Mouse (Mus musculus) MEL-GATA-1-ER (cell line): ENCODE results near the gene Rfc2.

ENCODE experiments used
- DNase-seq: peaks from one replicate; pipeline ENCODE4 v3.0.0-alpha.2; 2012; ENCODE audit warnings: low read depth; ENCODE audit errors: extremely low read depth

Gene Rfc2

DNA sequence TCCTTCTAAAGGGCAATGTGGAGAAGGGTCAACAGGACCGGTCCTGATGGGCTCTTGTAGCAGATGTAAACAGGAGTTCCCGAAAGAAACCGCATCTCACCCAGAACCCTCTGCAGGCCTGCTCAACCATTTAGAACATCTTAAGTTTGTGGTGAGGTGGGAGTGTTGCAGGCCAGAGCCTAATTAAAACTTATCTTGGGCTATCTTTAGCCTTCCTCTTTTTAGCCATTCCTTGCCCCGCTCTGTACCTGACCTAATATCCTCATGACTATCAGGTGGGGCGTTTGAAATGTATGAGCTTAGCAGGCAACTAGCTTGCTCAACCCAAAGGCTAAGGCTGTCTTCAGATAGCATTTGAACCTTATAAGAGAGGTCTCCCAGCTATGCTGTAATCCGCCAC is 15.5 kb upstream of the Rfc2 start:
- DNase-seq, result no peak

DNA sequence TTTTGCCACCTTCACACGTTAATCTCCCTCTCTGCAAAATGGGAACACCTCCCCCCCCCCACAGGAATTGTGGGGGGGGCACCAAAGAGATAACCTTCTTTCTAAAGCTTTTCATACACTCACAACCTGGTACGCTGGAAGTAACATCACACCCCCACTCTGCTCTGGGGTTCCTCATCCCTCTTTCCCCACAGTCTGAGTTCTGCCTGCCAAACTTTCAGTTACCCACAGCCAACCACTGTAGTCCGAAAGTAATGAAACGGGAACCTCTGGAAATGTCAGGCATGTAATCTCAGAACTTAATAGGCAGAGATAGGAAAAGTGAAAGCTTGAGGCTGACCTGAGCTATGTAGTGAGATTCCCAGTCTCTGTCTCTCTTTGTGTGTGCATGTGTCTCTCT is 13.7 kb upstream of the Rfc2 start:
- DNase-seq, result no peak

DNA sequence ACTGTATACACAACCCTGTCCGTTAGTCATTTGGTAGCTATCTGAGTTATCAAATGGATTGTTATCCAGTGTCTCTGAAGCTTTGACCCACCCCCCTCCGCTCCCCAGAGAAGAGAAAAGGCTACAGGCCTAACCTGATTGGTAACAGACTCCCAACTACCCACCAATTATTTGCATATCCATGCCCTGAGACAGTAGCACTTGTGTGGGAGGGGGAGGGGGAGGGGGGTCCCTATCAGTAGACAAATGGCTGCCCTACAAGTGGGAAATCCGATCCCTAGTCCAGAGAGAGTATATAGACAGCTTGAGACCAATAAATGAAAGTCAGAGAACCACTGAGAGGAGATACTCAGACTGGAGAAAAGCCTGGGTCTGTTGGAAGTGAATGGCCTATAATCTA is 13.1 kb upstream of the Rfc2 start:
- no peak for DNase-seq

DNA sequence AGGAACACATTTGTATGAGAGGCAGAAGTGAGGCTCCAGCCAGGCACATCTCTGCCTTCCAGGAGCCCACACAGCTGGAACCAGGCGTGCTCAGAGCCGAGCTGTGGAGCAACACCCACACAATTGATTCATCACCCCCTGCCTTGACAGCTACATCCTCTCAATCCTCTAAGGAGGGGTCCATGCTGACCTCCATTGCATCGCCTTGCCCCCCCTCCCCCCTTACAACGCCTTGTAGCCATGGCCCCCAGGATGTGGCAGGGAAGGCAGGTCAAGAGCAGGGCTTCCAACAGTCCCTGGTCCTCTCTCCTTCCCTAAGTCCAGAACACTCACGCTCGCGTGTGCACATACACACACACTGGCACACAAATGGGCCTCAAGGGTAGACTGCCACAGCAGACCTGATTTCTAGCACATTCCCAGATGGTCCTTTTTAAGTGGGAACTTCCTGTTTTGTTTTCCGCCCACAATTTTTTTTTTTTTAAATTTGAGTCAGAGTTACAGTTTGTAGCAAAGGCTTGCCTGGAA is 12.1 kb upstream of the Rfc2 start:
- no peak for DNase-seq

DNA sequence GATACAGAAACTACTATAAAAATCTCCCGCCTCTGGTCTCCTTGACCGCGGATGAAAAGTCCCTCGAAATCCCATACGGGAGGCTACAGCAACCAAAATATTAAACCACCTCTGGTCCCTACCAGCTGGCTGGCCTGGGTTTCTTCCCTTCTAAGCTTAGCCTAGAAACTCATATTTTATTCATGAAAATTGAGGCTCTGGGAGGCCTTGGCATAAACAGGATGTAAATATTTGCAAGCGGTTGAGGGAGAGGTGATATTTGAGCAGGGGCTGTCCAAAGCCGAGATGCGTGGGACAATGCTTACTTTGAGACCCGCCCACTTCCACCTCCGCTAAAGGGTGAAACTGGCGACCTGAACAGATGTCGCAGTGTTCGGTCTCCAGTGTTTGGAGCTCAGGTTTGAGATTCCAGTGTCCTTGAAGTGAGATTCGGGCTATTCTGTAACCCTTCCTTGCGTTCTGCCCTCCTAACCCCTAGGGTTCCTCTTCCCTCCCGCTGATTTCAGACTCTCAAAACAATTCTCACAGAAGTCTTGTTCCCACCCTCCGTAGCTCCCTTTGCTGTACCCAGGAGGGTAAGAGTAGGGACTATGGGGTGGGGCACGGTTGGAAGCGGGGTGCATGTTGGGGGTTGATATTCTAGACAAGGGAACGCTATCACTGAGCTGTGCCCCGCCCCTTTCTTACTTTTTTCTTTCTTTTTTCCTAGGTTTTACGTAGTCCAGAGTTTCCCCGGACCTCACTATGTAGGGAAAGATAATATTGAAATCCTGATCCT is 9.2 kb upstream of the Rfc2 start:
- DNase-seq, result peak; percentile 72

DNA sequence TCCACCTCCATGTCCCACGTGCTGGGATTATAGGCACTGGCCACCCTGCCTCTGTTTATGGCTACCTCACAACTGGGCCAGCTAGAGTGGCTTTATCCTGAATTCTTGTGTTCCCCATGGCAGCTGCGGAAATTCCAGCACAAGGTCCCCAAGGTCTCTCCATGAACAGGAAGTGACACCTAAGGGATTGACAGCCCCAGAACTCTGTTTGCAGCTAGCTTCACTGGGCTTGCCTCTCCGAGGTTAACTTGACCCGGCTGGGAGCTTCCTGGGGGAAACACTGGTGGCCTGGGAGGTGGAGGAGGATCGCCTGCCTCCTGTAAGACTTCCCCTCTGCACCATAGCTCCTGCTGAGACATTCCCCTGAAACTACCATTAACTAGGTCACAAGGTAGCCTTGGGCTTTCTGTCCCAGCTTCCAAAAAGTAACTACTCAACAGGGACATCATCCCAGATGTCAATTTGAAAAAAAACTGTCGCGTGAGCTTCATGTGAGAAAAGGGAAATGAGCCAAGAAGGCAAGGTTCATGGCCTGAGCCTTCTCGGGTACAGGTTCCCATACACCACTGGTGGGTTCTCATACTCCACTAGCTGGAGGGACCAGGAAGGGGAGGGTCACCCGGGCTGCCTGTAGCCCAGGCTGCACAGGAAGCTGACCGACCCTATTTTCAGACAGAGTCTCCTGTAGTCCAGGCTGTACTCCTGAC is 8.5 kb upstream of the Rfc2 start:
- no peak for DNase-seq

DNA sequence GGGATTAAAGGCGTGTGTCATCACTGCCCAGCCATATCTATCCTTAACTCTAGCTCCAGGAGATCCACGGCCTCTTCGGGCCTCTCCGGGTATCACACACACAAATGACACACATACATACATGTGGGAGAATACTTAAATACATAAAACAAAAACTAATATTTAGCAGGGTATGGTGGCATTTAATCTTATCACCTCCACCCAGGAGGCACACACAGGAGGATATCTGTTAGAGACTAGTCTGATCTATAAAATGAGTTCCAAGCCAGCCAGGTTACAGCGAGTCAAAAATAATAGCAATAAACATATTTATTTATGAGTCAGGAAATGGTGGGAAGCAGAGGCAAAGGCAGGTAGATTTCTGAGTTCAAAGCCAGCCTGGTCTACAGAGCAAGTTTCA is 5.3 kb upstream of the Rfc2 start:
- DNase-seq, result no peak

DNA sequence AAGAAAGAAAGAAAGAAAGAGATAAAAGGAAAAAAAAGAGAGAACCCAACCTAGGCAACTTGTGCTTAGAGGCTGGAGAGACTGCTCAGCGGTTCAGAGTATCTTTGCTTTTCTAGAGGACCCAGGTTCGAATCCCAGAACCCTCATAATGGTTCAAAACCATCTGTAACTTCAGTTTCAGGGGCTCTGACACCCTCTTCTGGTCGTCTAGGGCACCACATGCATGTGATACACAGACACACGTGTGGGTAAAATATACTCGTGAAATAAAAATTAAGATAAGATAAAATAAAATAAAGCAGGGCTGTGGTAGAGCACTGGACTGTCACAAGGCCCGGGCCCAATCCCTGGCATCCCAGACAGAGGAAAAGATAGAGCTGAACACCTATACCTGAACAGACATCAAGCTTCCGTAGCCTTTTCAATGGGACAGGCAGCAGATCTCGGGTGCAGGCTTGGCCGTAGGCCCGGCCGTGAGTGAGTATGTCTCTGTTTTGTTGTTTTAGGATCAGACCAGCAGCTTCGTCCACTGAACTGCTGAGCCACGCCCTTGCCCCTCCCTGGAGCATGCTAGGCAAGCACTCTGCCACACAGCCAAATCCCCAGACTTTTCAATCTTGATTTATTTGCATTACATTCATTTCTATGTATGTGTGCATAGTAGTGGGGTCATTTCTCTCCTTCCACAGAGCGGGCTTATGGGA is 4.5 kb upstream of the Rfc2 start:
- no peak for DNase-seq

DNA sequence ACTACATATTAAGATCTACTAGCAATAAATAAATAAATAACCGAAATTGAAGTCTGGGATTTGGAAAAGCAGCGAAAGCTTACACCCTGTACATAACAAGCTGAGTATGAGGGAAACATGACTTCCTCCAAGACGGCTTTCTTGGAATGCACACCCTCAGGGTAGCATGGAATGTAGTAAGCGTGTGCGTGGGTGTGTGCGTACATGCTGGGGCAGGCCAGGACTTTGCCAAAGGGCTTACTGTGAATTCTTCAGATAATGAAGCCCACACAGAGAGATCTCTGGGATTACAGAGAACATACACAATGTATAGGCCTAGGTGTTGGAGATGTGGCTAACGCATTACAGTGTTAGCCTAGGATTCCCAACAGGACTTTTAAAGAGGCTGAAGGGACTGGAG is 3.6 kb upstream of the Rfc2 start:
- no peak for DNase-seq

DNA sequence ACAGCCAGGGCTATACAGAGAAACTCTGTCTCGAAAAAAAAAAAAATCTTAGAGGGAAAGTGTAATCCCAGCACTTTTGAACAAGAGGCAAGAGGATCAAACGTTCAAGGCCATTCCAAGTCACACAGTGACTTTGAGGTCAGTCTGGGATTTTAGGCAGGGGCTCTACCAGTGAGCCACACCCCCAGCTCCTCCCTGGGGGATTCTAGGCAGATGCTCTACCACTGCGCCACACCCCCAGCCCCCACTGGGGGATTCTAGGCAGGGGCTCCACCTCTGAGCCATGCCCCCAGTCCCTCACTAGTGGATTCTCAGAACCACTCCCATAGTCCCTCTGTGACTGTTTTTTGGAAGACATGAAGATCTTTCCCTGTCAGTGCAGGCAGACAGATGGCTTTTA is 2.0 kb upstream of the Rfc2 start:
- DNase-seq, result no peak

DNA sequence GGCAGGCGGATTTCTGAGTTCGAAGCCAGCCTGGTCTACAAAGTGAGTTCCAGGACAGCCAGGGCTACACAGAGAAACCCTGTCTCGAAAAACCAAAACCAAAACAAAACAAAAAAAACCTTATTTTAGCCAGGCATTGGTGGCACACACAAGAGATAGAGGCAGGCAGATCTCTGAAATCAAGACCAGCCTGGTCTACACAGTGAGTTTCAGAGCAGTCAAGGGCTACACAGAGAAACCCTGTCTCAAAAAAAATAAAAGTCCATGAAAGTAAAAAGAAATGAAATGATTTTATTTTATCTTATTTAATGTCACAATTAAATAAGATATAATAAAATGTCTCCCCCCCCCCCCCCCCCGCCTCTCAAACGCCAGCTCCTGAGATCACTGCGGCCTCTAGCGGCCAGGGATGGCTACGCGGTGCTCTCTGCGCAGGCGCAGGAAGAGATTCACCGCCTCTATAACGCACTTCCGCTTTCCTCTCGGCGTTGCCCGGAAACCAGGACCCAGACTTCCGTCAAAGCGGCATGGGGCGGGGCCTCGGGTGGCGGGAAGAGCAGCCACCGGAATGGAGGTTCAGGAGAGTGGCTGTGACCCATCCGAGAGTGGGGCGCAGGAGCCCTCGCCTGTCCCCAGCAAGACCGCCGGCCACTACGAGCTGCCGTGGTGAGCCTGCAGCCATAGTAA is 1.2 kb downstream of the Rfc2 start:
- peak; percentile 90 for DNase-seq

DNA sequence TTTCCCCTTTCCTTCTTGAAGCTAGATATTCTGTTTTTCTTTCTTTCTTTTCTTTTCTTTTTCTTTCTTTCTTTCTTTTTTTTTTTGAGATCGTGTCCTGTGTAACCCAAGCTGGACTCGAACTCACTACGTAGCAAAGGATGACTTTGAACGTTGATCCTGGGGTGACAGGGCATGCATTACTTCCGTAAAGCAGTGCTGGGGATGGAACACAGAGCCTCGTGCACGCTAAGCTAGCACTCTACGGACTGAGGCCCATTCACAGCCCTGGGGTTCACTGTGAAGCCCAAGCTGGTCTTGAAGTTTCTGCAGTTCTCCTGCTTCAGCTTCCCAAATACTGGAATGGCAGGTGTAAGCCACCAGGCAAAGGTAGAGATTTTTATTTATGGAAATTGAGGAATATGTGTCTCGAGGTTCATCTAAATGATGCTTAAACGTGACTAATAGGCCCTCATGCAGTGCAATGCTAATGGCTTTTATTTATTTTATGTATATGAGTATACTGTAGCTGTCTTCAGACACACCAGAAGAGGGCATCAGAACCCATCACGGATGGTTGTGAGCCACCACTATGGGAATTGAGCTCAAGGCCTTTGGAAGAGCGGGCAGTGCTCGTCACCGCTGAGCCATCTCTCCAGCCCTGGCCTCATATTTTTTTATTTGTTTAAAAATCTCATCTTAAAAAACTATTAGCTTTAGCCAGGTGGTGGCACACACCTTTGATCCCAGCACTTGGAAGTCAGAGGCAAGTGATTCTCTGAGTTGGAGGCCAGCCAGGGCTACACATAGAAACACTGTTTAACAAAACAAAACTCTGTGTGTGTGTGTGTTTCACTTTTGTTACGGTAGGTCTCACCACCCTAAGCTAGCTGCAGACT is 2.1 kb downstream of the Rfc2 start:
- no peak for DNase-seq

DNA sequence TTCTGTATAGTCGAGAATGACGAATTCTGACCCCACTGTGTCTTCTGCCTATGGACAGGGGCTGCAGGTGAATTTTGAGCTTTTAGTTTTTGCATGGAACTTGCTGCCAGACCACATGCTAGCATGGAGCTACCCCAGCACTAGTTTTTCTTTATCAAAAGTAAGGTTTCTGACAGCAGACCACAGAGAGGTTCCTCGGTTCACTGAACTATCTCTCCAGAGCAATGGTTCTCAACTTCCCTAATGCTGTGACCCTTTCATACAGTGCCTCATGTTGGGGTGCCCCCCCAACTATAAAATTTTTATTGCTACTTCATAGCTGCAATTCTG is 2.7 kb downstream of the Rfc2 start:
- peak; percentile 85 for DNase-seq

DNA sequence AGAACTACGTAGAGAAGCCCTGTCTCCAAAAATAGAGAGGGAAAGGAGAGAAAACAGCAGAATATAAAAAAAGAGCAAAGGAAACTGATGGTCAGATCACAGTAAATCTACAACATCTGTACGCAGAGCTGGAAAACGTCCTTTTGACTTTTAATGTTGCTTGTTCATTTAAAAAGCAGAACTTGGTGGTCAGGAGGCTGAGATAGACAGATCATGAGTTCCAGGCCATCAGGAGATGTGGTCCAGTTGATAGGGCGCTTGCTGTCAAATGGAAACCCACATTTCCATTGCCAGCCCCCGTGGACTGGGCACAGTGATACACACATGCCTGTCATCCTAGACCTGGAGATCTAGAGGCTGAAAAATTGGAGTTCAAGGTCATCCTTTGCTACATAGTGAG is 3.6 kb downstream of the Rfc2 start:
- DNase-seq, result peak; percentile 91

DNA sequence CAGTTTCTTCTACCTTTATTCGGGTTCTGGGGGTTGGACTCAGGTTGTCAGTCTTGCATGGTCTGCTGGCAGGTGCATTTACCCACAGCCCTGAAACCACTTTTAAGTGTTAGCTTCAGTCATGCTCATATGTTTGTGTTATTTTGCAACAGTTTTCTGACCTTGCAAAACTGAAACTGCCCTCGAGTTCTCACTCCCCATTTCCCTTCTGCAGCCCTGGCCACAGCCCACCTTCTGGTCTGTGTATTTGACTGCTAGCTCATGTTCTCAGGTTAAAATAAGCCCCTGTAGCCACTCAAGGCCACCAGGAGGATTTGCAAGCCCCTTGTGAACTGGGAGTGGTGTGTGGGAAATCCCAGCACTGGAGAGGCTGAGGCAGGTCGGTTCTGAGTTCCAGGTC is 8.7 kb downstream of the Rfc2 start:
- no peak for DNase-seq

DNA sequence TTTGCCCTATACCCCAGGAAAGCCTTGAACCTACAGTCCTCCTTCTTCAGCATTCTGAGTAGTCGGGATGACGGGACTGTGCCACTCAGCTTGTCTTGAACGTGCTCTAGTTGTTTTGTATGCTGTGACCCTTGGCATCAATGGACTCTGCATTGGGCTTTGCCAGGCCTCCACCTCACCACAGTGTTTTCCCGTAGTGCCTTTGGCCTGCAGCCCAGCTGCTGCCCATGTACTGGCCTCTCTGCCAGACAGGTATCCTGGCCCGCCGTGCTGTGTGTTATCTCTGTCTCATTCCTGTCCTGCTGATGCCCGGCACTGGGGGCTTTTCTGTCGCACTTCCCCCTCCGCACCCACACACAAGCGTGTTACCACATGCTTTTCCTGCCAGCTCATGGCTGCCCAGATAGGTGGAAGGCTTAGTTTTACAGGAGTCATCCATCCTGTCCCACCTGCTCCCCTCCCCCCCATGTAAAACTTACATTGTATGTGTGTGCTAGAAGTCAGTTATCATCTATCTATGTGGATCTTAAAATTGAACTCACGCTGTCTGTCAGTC is 10.9 kb downstream of the Rfc2 start:
- no peak for DNase-seq

DNA sequence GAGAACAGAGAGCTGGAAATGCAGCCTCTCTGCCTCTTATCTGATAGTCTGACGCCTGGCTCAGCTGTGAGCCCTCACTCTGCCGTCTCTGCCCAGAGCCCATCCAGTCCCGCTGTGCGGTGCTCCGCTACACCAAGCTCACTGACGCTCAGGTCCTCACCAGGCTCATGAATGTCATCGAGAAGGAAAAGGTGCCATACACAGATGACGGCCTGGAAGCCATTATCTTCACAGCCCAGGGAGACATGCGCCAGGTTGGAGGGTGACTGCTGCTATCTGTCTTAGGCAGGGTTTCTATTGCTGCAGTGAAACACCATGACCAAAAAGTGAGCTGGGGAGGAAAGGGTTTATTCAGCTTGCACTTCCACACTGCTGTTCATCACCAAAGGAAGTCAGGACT is 11.9 kb downstream of the Rfc2 start:
- no peak for DNase-seq

DNA sequence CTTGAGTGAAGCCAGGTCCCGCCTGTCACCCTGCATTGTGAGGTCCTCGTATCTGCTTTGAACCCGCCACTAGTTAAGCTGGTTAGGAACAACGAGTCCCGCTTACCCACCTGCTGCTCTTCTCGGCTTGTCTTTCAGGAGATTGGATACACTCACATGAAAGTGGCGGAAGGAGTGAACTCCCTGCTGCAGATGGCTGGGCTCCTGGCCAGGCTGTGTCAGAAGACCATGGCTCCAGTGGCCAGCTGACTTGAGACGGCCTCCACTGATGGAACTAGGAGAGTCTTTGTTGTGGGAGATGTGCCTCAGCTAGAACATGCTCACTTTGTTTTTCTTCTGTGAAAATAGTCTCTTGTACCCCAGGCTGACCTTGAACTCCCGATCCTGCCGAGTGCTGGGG is 16.5 kb downstream of the Rfc2 start:
- no peak for DNase-seq

DNA sequence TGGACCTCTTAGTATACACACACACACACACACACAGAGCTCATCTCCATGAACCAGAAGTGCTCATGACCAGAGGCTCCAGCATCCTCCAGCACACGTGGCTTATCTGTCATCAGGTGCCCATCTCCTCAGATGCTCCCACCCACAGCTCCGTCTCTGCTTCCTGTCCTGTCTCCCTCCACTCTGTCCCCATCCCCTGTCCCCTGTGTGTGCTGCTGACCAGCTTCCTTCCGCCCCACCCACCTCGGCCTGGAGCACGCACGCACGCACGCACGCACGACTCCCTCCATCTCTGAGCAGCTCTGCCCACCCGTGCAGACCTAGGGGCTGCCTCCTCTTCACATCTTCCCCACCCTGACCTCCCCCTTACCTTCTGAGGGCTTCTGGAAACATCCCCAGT is 23.2 kb downstream of the Rfc2 start:
- DNase-seq, result no peak

DNA sequence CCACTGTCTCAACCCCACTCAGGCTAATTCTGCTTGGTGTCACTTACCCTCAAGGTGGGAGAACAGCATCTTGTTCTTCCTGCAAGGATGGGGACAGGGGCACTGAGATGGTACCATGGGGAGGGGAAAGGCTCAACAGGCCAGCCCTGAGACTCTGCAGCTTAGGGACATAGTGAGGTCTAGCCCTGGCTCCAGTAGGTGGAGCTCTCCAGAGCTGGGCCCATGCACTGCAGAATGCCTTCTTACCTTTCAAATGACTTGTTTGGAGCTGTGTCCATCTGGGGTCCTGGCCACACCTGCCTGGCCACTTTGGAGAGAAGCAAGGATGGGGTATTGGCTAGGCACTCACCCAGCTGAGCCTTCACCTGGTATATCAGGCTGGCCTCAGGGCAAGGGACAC is 25.1 kb downstream of the Rfc2 start:
- DNase-seq, result no peak

DNA sequence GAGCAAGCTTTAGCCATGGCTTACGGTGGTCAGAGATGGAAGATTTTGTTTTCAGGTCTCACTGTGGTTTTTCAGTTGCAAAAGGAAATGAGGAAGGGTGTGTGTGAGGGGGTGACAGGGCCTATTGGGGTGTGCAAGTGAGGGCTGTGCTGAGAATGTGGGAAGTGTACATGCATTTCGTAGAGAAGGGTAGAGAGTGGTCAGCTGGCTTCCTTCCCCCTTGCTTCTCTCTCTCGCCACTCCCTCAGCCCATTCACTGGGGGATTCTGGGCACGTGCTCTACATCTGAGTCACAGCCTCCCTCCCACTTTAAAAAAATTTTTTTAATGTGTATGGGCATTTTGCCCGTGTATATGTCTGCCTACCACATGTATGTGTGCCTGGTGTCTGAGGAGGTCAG is 26.0 kb downstream of the Rfc2 start:
- DNase-seq, result peak; percentile 67
